Mouse (Mus musculus) heart, postnatal 0 days (tissue): ENCODE results near the gene Gpd2.

ENCODE experiments used
- CTCF ChIP-seq: IDR thresholded peaks from 2 replicates; pipeline ENCODE4 v1.5.1; 2016; ENCODE audit warnings: antibody characterized with exemption, control low read depth, low read depth
- EP300 ChIP-seq: IDR thresholded peaks from 2 replicates; pipeline ENCODE4 v1.6.1; 2016; ENCODE audit warnings: antibody characterized with exemption, low read depth

- TF ChIP-seq CTCF (no peak), EP300 (no peak)
Observed at GRCm38 (mm10) chr2:57353722-57354432, 116.4 kb downstream of the Gpd2 start.
